Mouse (Mus musculus) spleen, adult 10 weeks (tissue): ENCODE results near the gene Mad2l1bp. TPM values are rescaled to one million over a fixed set of nuclear protein-coding genes. Genes with fewer than 3 reads are reported as not detected.

Experiments
- polyA plus RNA-seq: library from polyadenylated mRNA; stranded (reverse); fragments of 350-450 nt; fragmentation: Illumina TruSeq; extraction: RNeasy Lipid Tissue Mini Kit (QIAGEN cat#74804); gene quantifications from one replicate; pipeline ENCODE4 v1.2.3, GENCODE M21; 2015; ENCODE audit warnings: low replicate concordance; ENCODE audit not compliant: insufficient read depth

The Mad2l1bp gene
- 15.3 TPM for polyA plus RNA-seq

GRCm38 (mm10) chr17:46152847-46153782 is at the start of gene Mad2l1bp:
Gene Mad2l1bp, minus strand, starts transcription at chr17:46153553.

GRCm38 (mm10) chr17:46202421-46203071 is 49.2 kb upstream of the Mad2l1bp start, which contains the start of the genes Polh and Xpo5:
Gene Polh, minus strand, starts transcription at chr17:46202645.
Gene Xpo5, plus strand, starts transcription at chr17:46202782.

GRCm38 (mm10) chr17:46160686-46161085 is 7.3 kb upstream of the Mad2l1bp start, which contains the start of gene Gtpbp2:
Gene Gtpbp2, plus strand, starts transcription at chr17:46161032.

GRCm38 (mm10) chr17:46143578-46144423 is 9.6 kb downstream of the Mad2l1bp start, which contains the start of gene Rsph9:
Gene Rsph9, minus strand, starts transcription at chr17:46144216.

GRCm38 (mm10) chr17:46110402-46111289 is 42.7 kb downstream of the Mad2l1bp start, which contains the start of gene Mrps18a:
Gene Mrps18a, plus strand, starts transcription at chr17:46110986.

Other genes starting within 250 kb of the Mad2l1bp start
- gene Vegfa, start 121.2 kb downstream of the Mad2l1bp start, polyA plus RNA-seq: 75.1 TPM
- 50.6 TPM for gene Mrps18a, start 42.6 kb downstream of the Mad2l1bp start, polyA plus RNA-seq
- 0.32 TPM for gene Rsph9, start 9.3 kb downstream of the Mad2l1bp start, polyA plus RNA-seq
- 158 TPM for gene Gtpbp2, start 7.5 kb upstream of the Mad2l1bp start, polyA plus RNA-seq
- 18.1 TPM for gene Polh, start 49.1 kb upstream of the Mad2l1bp start, polyA plus RNA-seq
- gene Xpo5, start 49.2 kb upstream of the Mad2l1bp start, polyA plus RNA-seq: 31.6 TPM
- 37.5 TPM for gene Polr1c, start 94.5 kb upstream of the Mad2l1bp start, polyA plus RNA-seq
- gene Yipf3, start 94.5 kb upstream of the Mad2l1bp start, polyA plus RNA-seq: 20.5 TPM
- 0.37 TPM for gene Lrrc73, start 100.0 kb upstream of the Mad2l1bp start, polyA plus RNA-seq
- 10.3 TPM for gene Tjap1, start 129.5 kb upstream of the Mad2l1bp start, polyA plus RNA-seq
- gene Dlk2, start 143.9 kb upstream of the Mad2l1bp start, polyA plus RNA-seq: not detected
- 4.7 TPM for gene Abcc10, start 174.8 kb upstream of the Mad2l1bp start, polyA plus RNA-seq
- gene Zfp318, start 230.2 kb upstream of the Mad2l1bp start, polyA plus RNA-seq: 169 TPM